Mouse (Mus musculus): ENCODE data around the gene Ms4a4b.
A peak's percentile ranks its signal among the peaks of the same experiment; 100 is the strongest.
"Not testable (repeated sequence)": the region's sequence is repeated elsewhere in the genome, so short reads cannot be mapped to it uniquely, and the experiment has no call there.

Gene Ms4a4b

GRCm38 (mm10) chr19:11443338-11443737, at the start of gene Ms4a4b:
Ms4a4b (plus strand) TSS chr19:11443553.
- no peak for DNase-seq

DNA sequence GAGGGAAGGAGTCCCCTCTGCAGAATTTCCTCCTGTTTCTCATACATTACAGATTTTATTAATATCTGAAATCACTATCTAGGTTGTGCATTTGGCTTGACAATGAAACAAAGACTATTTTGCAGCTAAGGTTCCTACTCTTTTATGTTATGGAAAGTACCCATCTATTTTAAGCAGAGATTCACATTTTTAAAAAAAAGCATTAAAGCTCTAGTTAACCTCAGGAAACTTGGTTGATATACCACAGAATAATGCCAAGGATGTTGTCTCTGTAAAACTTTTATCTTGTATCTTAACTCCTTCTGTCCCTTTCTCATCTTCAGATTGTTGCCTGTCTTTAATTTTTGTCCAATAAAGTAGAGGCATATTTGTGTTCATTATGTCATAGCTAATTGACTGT, 47.6 kb upstream of the Ms4a4b start:
- no peak for DNase-seq

- DNase-seq, result no peak
These were observed 38.8 kb upstream of the Ms4a4b start, which contains the start of gene Ms4a4c for GRCm38 (mm10) chr19:11404527-11404926. Ms4a4c (plus strand) TSS chr19:11404770.

GRCm38 (mm10) chr19:11407428-11407827, 35.9 kb upstream of the Ms4a4b start:
- peak; percentile 61 to 68 for DNase-seq

DNA sequence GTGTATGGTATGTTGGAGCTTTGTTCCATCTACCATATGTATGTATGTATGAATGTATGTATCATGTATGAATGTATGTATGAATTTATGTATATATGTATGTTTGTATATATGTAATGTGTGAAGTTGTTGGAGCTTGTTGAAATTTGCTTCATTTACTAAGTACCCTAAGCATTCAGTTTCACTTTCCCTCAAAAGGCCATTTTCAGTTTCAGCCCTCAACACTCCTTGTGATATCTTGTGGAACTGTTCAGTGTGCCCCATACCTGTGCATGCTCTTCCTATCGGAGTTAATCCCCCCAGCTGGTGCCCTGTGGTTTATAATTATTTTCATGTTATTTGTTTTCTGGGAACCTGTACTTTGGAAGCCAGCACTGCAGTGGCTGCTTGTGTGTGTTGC, 34.8 kb upstream of the Ms4a4b start:
- DNase-seq, result peak in 1 of 2 experiments; percentile 32

GRCm38 (mm10) chr19:11411640-11412039, 31.7 kb upstream of the Ms4a4b start:
- DNase-seq, result peak; percentile 62 to 65

DNA sequence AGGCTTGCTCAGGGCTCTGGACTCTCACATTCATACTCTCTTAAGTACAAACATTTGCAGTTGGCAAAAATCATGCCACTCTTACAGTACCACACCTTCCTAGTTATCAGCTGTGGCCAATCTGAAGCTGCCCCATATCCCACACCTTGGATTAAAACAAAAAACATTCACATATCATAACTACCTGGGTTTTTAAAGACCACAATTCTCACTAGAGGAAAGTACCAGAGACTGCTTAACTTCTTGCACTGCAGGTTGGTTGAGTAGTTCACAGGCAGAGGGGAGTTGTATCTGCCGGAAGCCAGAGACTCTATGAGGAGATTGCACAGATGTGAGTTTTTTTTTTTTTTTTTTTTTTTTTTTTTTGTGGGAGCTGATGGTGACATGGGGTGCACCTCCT, 29.3 kb upstream of the Ms4a4b start:
- no peak for DNase-seq

GRCm38 (mm10) chr19:11415581-11415980, 27.8 kb upstream of the Ms4a4b start:
- no peak for DNase-seq

GRCm38 (mm10) chr19:11418865-11419264, 24.5 kb upstream of the Ms4a4b start:
- not testable (repeated sequence) for DNase-seq

- not testable (repeated sequence) for DNase-seq
These were observed 12.1 kb upstream of the Ms4a4b start for GRCm38 (mm10) chr19:11431209-11431608.

DNA sequence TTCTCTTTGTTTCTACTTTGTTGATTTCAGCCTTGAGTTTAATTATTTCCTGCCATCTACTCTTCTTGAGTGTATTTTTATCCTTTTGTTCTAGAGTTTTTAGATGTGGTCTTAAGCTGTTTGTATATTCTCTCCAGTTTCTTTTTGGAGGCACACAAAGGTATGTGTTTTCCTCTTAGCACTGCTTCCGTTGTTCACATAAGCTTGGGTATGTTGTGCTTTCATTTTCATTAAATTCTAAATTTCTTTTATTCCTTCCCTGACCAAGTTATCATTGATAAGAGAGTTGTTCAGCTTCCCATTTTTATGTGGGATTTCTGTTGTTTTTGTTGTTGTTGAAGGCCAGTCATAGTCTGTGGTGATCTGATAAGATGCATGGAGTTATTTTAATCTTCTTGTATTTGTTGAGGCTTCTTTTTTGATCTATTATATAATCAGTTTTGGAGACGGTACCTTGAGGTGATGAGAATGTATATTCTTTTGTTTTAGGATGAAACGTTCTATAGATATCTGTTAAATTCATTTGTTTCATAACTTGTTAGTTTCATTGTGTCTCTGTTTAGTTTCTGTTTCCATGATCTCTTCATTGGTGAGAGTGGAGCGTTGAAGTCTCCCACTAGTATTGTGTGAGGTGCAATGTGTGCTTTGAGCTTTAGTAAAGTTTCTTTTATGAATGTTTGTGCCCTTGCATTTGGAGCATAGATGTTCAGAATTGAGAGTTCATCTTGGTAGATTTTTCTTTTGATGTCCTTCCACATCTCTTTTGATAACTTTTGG, 8.1 kb upstream of the Ms4a4b start:
- DNase-seq, result no peak

- no peak for DNase-seq
These were observed 611 bp downstream of the Ms4a4b start for GRCm38 (mm10) chr19:11443964-11444363.

- no peak for DNase-seq
These were observed 3.9 kb downstream of the Ms4a4b start for GRCm38 (mm10) chr19:11447238-11447637.

DNA sequence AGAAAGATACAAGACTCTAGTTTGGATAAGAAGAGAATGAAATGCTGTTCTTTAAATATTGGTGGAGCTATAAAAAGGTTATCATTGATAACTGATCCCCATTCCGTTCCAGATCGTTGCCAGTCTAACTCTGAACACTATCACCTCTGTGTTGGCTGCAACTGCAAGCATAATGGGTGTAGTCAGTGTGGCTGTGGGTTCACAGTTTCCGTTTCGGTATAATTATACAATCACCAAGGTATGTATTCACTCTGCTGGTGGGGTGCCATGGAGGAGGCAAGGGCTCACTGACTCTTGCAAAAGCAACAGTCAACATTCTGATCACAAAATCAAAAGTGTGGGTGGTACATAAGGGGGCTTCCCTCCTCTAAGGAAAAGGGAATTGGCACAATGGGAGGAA, 15.7 kb downstream of the Ms4a4b start:
- not testable (repeated sequence) for DNase-seq

GRCm38 (mm10) chr19:11464795-11465194, 21.4 kb downstream of the Ms4a4b start:
- not testable (repeated sequence) for DNase-seq

DNA sequence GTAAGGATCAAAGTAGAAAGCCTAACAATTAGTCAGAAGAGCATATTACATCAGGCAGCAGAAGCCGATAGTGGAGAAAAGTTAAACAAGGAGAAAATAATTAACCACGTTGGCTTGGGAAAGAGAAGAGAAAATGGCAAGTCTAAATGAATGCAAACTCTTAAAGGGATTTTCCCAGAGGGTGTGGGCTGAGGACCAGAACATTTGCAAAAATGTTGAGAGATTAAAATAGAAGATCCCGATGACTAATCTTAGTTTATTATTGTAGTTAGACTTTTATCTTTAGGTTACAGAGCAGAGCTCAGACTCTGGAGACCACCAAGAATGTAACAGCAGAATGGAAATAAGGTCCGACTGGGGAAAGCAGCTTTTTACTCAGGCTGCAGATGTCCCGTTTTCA, 23.1 kb downstream of the Ms4a4b start:
- DNase-seq, result no peak

- DNase-seq, result not testable (repeated sequence)
These were observed 25.0 kb downstream of the Ms4a4b start for GRCm38 (mm10) chr19:11468361-11468760.

DNA sequence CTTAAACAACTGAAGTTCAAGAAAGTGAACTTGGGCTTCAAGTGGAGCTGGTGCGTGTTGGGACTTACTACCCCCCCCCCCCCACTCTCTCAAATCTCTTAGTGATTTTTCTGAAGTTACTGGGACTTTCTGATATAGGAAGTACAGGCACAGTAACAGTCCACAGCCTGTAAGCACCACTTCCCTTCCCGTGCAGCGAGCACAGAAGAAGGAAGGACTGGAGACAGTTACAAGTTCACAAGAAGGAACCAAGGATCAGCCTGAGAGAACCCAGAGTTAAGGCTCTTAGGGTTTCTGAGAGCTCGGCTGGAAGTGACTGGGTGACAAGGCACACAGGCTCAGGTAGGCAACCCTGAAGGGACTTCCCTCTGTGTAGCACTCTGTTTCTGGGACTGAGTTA, 25.9 kb downstream of the Ms4a4b start, which contains the start of gene Ms4a6c:
Ms4a6c (plus strand) TSS at position 152 of the 400 bp plus-strand sequence.
- peak in 1 of 2 experiments; percentile 45 for DNase-seq

- no peak for DNase-seq
These were observed 36.4 kb downstream of the Ms4a4b start for GRCm38 (mm10) chr19:11479714-11480113.

GRCm38 (mm10) chr19:11482684-11483083, 39.3 kb downstream of the Ms4a4b start:
- DNase-seq, result no peak

GRCm38 (mm10) chr19:11483941-11484340, 40.6 kb downstream of the Ms4a4b start:
- DNase-seq, result no peak

GRCm38 (mm10) chr19:11484388-11484787, 41.0 kb downstream of the Ms4a4b start:
- DNase-seq, result peak; percentile 49 to 58

DNA sequence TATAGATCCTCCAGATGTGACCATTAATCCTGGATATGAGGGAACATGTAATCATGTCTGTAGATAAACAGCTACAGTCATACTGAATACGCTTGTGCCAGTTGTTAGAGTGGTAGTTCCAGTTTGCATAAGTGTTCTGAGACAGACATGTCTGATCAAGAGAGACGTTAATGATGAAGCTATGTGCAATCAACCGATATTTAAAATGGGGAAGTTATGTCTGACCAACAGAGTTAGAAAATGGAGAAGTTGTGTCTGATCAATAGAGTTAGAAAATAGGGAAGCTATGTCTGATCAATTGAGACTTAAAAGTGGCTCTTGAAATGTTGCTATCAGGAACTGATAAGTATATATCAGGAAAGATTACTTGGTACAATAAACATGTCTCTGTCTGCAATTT, 41.9 kb downstream of the Ms4a4b start:
- DNase-seq, result peak; percentile 50 to 58

DNA sequence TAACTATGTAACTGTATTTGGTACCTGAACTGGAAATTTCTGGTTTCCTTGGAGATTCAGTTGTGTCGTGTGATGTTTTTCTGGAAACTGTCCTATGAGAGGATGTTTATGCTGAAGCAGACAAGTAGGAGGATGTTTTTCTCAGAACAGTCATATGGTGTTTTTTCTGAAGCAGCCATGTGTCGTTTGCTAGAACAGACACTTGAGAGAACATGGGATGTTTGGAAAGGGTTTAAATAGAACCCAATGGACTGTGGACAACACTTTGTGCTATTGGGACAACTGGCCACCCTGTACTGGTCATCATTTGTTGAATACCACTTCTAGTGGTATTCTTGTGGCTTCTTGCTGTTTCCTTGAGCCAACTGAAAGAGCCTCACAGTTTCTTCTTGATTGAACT, 42.4 kb downstream of the Ms4a4b start, which contains the start of gene Gm8369:
Gm8369 (plus strand) TSS at position 193 of the 400 bp plus-strand sequence.
- peak; percentile 58 to 63 for DNase-seq

DNA sequence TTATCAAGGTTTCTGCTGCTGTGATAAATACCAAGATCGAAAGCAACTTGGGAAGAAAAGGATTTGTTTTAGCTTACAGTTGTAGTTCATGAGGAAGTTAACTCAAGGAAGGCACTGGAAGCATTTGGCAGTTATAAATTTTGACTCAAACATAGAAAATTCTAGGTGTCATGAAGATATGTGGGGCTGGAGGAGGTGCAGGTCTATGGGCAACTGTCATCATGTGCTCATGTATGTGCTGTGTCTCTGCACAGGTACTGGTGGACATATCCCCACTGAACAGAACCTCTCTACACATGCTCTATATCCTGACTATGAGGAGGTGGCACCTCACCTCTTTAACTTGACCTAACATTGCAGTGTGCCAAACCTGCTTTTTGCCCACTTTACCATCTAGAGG, 43.2 kb downstream of the Ms4a4b start:
- no peak for DNase-seq
